Mouse (Mus musculus) ES-E14 (cell line): ENCODE results near the gene Btbd6.

Experiments
- CHD2 ChIP-seq: IDR thresholded peaks from 2 replicates; pipeline ENCODE4 v1.6.1; 2014; ENCODE audit warnings: mild to moderate bottlenecking, low read depth, low read length, inconsistent platforms
- HCFC1 ChIP-seq: IDR thresholded peaks from 2 replicates; pipeline ENCODE4 v1.6.1; 2012; ENCODE audit warnings: low read length, inconsistent platforms, borderline replicate concordance; ENCODE audit not compliant: insufficient read depth
- ZC3H11A ChIP-seq: IDR thresholded peaks from 2 replicates; pipeline ENCODE4 v1.6.1; 2012; ENCODE audit warnings: low read depth, mild to moderate bottlenecking, inconsistent platforms, low read length, borderline replicate concordance
- ZNF384 ChIP-seq: IDR thresholded peaks from 2 replicates; pipeline ENCODE4 v1.6.1; 2012; ENCODE audit warnings: low read depth, low read length, inconsistent platforms

DNA sequence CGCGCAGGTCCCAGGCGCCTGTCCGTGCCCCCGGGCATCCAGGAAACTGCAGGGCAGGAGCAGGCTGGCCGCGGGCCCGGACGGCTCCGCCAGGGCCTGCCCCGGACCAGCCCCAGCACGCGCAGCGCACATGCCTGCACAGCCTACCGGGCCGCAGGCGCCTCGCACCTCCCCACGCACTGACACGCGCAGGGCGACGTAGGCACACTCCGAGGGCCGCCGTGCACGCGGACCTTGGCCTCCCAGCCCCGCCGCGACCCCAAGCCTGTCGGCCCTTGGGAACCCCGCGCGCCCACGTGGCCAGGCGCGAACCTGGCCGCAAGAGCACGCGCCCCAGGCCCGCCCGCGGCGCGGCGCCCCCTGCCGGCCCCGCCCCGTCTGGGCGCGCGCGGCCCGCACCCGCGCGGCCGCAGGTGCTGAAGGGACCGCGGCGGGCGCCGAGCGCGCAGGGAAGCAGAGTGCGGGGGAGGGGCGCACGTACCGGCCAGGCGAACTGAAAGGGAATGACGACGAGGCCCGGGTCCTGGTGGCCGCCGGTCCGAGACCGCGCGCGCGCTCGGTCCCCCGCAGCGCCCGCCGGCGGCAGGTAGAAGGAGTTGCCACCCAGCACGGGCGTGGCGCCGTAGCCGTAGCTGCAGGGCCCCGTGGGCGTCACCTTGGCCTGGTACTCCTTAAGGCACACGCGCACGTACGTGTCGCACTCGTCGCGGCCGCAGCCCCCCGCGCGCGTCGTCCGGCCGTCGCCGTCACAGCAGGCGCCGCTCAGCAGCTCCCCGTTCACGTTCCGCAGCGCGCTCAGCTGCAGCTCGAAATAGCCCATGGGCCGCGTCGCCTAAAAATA, 47.7 kb upstream of the Btbd6 start:
- no peak for TF ChIP-seq ZNF384
- no peak for TF ChIP-seq HCFC1
- TF ChIP-seq ZC3H11A, result no peak
- TF ChIP-seq CHD2, result no peak
